Mouse (Mus musculus) kidney, embryonic 16.5 days (tissue): ENCODE results near the gene Slc44a5. TPM values are rescaled to one million over a fixed set of nuclear protein-coding genes. Genes with fewer than 3 reads are reported as not detected.

ENCODE experiments used
- ATAC-seq: fragments of 200-750 bp; cut with Nextera tagmentation; 2 replicates; pipeline ENCODE4 v1.8.0; 2017; ENCODE audit warnings: moderate TSS enrichment; ENCODE audit not compliant: low FRiP score, low TSS enrichment
- H3K27ac ChIP-seq: fragments of 300-500 bp; sonication (generic); 2 replicates; pipeline ENCODE4 v1.5.1; 2014; ENCODE audit warnings: low read length
- H3K27me3 ChIP-seq: fragments of 300-500 bp; sonication (generic); 2 replicates; pipeline ENCODE4 v1.6.1; 2014; ENCODE audit warnings: low read length, control low read depth, mixed read lengths; ENCODE audit not compliant: insufficient read depth
- H3K36me3 ChIP-seq: fragments of 300-500 bp; sonication (generic); 2 replicates; pipeline ENCODE4 v1.6.1; 2014; ENCODE audit warnings: low read length, control low read depth, mixed read lengths; ENCODE audit not compliant: insufficient read depth
- H3K4me1 ChIP-seq: fragments of 300-500 bp; sonication (generic); 2 replicates; pipeline ENCODE4 v1.6.1; 2014; ENCODE audit warnings: low read length, control low read depth, mixed read lengths; ENCODE audit not compliant: insufficient read depth
- H3K4me2 ChIP-seq: fragments of 300-500 bp; sonication (generic); replicated peaks from 2 replicates; pipeline ENCODE4 v1.6.1; 2014; ENCODE audit warnings: low read depth, low read length
- H3K4me3 ChIP-seq: fragments of 300-500 bp; sonication (generic); 2 replicates; pipeline ENCODE4 v1.5.1; 2014; ENCODE audit warnings: mild to moderate bottlenecking, low read length
- H3K9ac ChIP-seq: fragments of 300-500 bp; sonication (generic); replicated peaks from 2 replicates; pipeline ENCODE4 v1.6.1; 2014; ENCODE audit warnings: low read length
- H3K9me3 ChIP-seq: fragments of 300-500 bp; sonication (generic); 2 replicates; pipeline ENCODE4 v1.6.1; 2016; ENCODE audit warnings: low read length, control low read depth
- WGBS: fragments of 180-500 bp; shearing (Covaris S2); extraction: QIAGEN DNeasy Blood & Tissue Kit; methylation state at CpG from one replicate; pipeline ENCODE4 v1.1.7; 2014; 5-methylcytosine and 5-hydroxymethylcytosine counted together
- polyA plus RNA-seq: library from polyadenylated mRNA; unstranded; fragments of >200 nt; fragmentation: Nextera tagmentation; extraction: Ambion mirVana; gene quantifications from 2 replicates; pipeline ENCODE4 v1.2.1, GENCODE M21; 2015

Slc44a5 gene
- polyA plus RNA-seq, 1 experiment from 2014 or later = 0.65 TPM

DNA sequence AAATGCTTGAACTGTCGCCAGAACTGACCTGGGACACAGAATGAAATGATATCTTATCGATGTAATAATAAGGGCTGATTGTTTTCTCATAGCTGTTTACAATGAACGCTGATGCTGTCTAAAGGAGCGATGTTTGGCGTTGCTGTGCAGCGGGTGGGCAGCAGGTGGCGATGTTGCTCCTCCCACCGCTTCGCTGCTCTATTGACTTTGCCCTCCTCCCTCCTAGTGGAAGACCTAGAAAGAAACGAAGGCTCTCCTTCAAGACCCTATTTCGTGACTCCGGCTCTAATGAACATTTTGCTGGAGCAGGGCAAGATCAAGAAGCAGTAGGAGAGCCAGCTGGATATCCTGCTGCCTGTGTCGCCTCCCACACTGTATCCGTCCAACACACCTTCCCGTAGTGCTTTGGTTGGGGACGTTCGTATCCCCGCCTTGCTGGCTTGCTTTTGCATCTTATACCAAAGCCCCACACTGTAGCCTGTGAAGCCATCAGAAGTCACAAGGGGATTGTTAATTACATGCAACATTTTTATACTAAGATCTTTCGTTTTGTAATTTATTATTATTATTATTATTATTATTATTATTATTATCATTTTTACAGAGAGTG, 296.6 kb downstream of the Slc44a5 start:
- Histone ChIP-seq H3K4me3 (peak overlapping the region; percentile 24; the same call in 1 of the 2 replicates), H3K9ac (no peak overlapping the region)

DNA sequence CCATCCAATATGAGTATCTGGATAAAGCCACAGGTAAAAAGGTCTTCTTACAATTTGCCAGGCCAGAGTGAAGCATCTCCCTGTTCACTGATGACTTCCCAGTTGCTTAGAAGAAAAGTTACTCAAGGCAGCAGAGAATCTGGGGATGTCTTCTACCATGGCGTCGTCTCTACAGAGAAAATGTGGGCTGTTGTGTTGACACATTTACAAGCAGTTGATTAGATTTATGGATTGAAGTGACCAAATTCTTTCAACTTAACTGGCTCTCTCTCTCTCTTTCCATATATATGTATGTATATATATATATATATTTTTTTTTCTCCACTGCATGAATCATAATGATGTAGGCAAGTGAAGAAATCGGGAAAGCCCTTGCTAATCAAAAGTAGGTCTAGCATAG, 301.4 kb downstream of the Slc44a5 start:
- no peak for ATAC-seq
- WGBS = 63% methylated on average over 3 of the region's 3 CpGs

More for the DNA sequence above, 296.6 kb downstream of the Slc44a5 start:
- 13% methylated on average over 19 of the region's 19 CpGs for WGBS
- Histone ChIP-seq H3K9me3 (no peaks in the 10 kb centered on the region), H3K36me3 (no peaks in the 10 kb centered on the region), H3K4me1 (peaks cover 3% of the 10 kb centered on the region; the same call in 1 of the 2 replicates), H3K27me3 (peaks cover 9% of the 10 kb centered on the region; the same call in 1 of the 2 replicates), H3K4me2 (peak overlapping the region; percentile 56), H3K27ac (no peak overlapping the region)
- peak; percentile 84 for ATAC-seq

DNA sequence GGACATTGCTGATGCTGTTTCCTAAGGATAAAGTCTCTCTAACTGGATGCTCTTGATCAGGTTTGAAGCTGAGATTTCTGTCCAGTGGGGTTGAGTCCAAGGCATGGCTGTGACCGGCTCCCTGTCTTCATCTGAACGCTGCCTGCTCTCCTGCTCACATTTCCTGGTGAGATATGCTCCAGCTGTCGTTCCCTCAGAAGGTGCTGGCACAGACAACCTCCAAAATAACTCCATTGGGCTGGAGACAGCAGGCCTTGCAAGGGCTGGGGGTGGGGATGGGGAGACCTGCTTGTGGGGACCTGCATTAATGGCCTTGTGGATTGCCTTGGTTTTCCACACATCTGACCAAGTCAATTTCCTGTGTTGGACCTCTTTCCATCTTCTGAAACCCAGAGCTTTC, 311.0 kb downstream of the Slc44a5 start:
- Histone ChIP-seq H3K36me3 (no peaks in the 10 kb centered on the region), H3K27ac (no peak overlapping the region), H3K4me2 (no peak overlapping the region), H3K4me3 (no peak overlapping the region), H3K9me3 (no peaks in the 10 kb centered on the region), H3K9ac (no peak overlapping the region), H3K27me3 (no peaks in the 10 kb centered on the region), H3K4me1 (0 out of 2 replicates have a peak, but pooled peaks cover 3% of the 10 kb centered on the region)
- ATAC-seq = no peak
- 13% methylated on average over 3 of the region's 3 CpGs for WGBS

More for the DNA sequence above, 301.4 kb downstream of the Slc44a5 start:
- peaks cover 9% of the 10 kb centered on the region; the same call in 1 of the 2 replicates for H3K27me3 ChIP-seq
- H3K36me3 ChIP-seq = no peaks in the 10 kb centered on the region
- no peak overlapping the region for H3K4me3 ChIP-seq
- no peak overlapping the region for H3K4me2 ChIP-seq
- H3K9ac ChIP-seq = no peak overlapping the region
- H3K9me3 ChIP-seq = no peaks in the 10 kb centered on the region
- no peak overlapping the region for H3K27ac ChIP-seq
- H3K4me1 ChIP-seq = peaks cover 3% of the 10 kb centered on the region; the same call in 1 of the 2 replicates

DNA sequence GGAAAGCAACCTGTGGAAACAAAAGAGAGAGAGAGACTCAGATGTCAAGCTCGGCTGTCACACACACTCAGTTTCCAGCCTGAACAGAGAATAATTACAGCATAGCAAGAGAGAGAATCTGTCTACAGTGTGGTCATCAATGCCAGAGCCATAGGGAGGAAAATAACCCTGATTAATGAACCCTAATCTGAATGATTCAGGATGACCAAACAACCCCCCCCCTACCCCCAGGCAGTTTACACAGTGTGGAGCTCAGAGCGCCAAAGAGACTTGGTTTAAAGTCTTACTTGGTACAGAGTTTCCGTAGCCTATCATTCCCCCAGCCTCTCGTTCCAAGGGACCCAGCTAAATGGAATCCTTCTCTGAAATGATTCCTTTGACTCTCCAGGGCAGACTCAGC, 312.1 kb downstream of the Slc44a5 start:
- 36% methylated on average over 4 of the region's 4 CpGs for WGBS
- peak; percentile 42; the same call in 1 of the 2 replicates for ATAC-seq
- Histone ChIP-seq H3K36me3 (no peaks in the 10 kb centered on the region), H3K9ac (no peak overlapping the region), H3K4me2 (no peak overlapping the region), H3K27ac (no peak overlapping the region), H3K9me3 (no peaks in the 10 kb centered on the region), H3K27me3 (no peaks in the 10 kb centered on the region), H3K4me1 (0 out of 2 replicates have a peak, but pooled peaks cover 3% of the 10 kb centered on the region), H3K4me3 (no peak overlapping the region)

DNA sequence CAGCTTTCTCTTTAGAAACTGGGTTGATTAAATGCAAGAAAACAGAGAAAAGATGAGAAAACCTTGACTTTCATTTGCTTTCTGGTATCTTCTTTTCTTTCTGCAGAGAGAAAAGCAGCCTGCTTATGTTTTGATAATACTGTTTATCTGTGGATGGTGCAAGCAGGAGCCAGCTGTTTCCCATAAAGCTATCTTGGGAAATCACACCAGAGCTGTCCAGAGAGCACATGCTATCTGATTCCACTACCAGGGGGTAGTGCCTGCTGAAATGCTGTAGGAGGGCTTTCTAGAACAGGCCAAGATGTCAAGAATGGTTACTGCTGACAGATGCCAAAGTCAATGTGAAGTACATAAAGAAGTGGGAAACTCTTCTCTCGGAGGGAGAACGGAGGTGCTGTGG, 314.0 kb downstream of the Slc44a5 start:
- Histone ChIP-seq H3K4me1 (0 out of 2 replicates have a peak, but pooled peaks cover 3% of the 10 kb centered on the region), H3K9ac (no peak overlapping the region), H3K36me3 (no peaks in the 10 kb centered on the region), H3K27me3 (0 out of 2 replicates have a peak, but pooled peaks cover 2% of the 10 kb centered on the region), H3K27ac (no peak overlapping the region), H3K4me2 (no peak overlapping the region), H3K4me3 (no peak overlapping the region), H3K9me3 (no peaks in the 10 kb centered on the region)
- WGBS = 34% methylated on average over 2 of the region's 2 CpGs
- ATAC-seq = peak; percentile 60; the same call in 1 of the 2 replicates

DNA sequence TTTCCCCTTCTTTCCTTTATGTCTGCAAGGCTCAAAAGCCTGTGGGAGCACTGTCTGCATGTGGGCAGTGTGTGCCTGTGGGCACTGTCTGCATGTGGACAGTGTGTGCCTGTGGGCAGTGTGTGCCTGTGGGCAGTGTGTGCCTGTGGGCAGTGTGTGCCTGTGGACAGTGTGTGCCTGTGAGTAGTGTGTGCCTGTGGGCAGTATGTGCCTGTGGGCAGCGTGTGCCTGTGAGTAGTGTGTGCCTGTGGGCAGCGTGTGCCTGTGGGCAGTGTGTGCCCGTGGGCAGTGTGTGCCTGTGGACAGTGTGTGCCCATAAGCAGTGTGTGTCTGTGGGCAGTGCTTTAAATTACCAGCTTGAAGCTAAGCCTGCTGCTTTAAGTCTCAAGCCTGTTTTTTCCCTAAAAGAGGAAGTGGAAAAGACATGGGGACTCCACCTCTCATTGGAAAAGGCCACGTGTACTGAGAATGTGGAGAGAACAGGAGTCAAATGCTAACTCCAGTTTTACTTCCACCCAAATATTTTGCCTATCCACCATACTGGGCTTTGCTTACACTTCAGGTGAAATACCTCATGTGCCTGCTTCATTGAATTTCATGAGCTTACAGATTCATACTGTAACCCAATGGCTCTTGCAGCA, 315.3 kb downstream of the Slc44a5 start:
- Histone ChIP-seq H3K9me3 (no peaks in the 10 kb centered on the region), H3K9ac (no peak overlapping the region), H3K4me2 (no peak overlapping the region), H3K27me3 (0 out of 2 replicates have a peak, but pooled peaks cover 2% of the 10 kb centered on the region), H3K36me3 (no peaks in the 10 kb centered on the region), H3K4me1 (0 out of 2 replicates have a peak, but pooled peaks cover 3% of the 10 kb centered on the region), H3K27ac (no peak overlapping the region), H3K4me3 (no peak overlapping the region)
- ATAC-seq = no peak
- 83% methylated on average over 4 of the region's 4 CpGs for WGBS

DNA sequence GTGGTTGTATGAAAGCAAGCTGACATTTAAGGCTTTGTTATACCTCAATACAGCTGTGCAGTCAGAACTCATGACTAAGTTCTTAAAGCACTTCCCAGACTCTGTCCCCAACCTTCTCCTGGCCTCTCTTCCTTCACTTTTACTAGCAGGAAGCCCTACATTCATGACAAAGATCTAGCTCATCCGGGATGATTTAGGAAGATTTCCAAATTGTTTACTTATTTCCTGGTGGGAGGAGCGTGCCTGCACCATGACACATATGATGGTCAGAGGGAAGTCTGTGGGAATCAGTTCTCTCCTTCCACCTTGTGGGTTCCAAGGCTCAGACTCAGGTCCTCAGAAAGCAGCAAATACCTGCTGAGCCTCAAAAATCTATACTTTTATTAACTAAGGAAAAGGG, 317.1 kb downstream of the Slc44a5 start:
- Histone ChIP-seq H3K4me2 (no peak overlapping the region), H3K27ac (no peak overlapping the region), H3K9me3 (no peaks in the 10 kb centered on the region), H3K9ac (no peak overlapping the region), H3K4me3 (no peak overlapping the region), H3K36me3 (no peaks in the 10 kb centered on the region), H3K27me3 (0 out of 2 replicates have a peak, but pooled peaks cover 2% of the 10 kb centered on the region), H3K4me1 (0 out of 2 replicates have a peak, but pooled peaks cover 3% of the 10 kb centered on the region)
- WGBS = 75% methylated on average over 2 of the region's 2 CpGs
- no peak for ATAC-seq

DNA sequence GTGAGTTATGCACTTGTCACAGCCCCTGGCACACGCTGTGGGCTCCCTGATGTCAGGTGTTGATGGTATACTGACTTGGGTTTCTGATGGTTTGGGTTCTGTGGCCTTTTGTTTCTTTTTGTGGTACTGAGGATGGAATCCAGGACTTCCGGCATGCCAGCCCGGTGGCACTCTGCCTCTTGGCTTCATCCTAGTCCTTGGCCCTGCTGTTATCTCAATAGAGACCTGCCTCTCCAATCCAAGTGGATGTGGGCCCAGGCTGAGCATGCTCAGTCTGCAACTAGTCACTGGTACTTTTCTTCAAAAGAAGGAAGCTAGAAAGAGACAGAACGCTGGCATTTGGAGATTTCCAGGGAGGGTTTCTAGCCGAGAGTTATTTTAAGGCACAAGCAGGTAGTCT, 318.9 kb downstream of the Slc44a5 start:
- no peaks in the 10 kb centered on the region for H3K9me3 ChIP-seq
- no peak overlapping the region for H3K4me3 ChIP-seq
- no peaks in the 10 kb centered on the region for H3K36me3 ChIP-seq
- no peak overlapping the region for H3K4me2 ChIP-seq
- H3K4me1 ChIP-seq = no peaks in the 10 kb centered on the region
- H3K27me3 ChIP-seq = 0 out of 2 replicates have a peak, but pooled peaks cover 2% of the 10 kb centered on the region
- ATAC-seq = no peak
- no peak overlapping the region for H3K9ac ChIP-seq
- 83% methylated on average over 5 of the region's 5 CpGs for WGBS
- no peak overlapping the region for H3K27ac ChIP-seq

DNA sequence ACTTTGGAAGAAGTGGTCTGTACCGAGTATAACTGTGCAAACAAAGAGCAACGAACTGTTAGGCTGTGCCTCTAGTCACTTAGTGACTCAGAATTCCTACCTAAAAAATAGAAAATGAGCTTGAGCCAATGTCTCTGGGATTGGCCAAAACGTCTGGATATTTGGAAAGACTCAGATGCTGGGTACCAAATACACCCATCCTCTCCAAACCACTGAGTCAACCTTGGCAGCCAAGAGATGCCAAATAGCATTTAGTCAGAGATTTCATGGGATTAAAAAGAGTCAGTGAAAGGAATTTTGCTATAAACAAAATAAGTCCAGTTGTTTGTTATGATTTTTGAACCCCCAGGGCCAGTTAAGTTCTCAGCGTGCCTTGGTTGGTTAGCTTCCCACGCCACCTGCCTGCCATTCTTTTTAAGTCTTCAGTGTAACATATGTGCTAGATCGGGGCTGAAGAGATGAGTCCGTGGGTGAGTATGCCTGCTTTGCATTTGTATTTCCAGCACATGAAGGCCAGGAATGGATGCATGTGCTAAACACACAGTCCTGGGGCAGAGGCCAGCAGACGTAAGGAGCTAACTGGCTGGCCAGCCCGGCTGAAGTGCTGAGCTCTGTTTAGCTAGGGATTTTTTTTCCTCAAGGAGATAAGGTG, 320.7 kb downstream of the Slc44a5 start:
- WGBS = 73% methylated on average over 9 of the region's 9 CpGs
- Histone ChIP-seq H3K27ac (no peak overlapping the region), H3K36me3 (no peaks in the 10 kb centered on the region), H3K4me3 (no peak overlapping the region), H3K4me2 (no peak overlapping the region), H3K9me3 (no peaks in the 10 kb centered on the region), H3K9ac (no peak overlapping the region), H3K27me3 (0 out of 2 replicates have a peak, but pooled peaks cover 2% of the 10 kb centered on the region), H3K4me1 (no peaks in the 10 kb centered on the region)
- no peak for ATAC-seq
